Mouse (Mus musculus) stomach, embryonic 16.5 days (tissue): ENCODE measurements around the gene Chchd1. TPM values are rescaled to one million over a fixed set of nuclear protein-coding genes. Genes with fewer than 3 reads are reported as not detected.

Experiments
- ATAC-seq: fragments of 200-750 bp; cut with Nextera tagmentation; 2 replicates; pipeline ENCODE4 v1.8.0; 2017; ENCODE audit warnings: moderate number of reproducible peaks, moderate TSS enrichment; ENCODE audit not compliant: insufficient read depth, low FRiP score
- H3K27ac ChIP-seq: fragments of 300-500 bp; sonication (generic); 2 replicates; pipeline ENCODE4 v1.5.1; 2014; ENCODE audit warnings: low read length
- H3K27me3 ChIP-seq: fragments of 300-500 bp; sonication (generic); 2 replicates; pipeline ENCODE4 v1.6.1; 2014; ENCODE audit warnings: low read length, control low read depth, mixed read lengths; ENCODE audit not compliant: control insufficient read depth, insufficient read depth
- H3K36me3 ChIP-seq: fragments of 300-500 bp; sonication (generic); 2 replicates; pipeline ENCODE4 v1.6.1; 2014; ENCODE audit warnings: low read length; ENCODE audit not compliant: control insufficient read depth, insufficient read depth
- H3K4me1 ChIP-seq: fragments of 300-500 bp; sonication (generic); 2 replicates; pipeline ENCODE4 v1.6.1; 2014; ENCODE audit warnings: low read length, control low read depth, mixed read lengths; ENCODE audit not compliant: control insufficient read depth, insufficient read depth
- H3K4me2 ChIP-seq: fragments of 300-500 bp; sonication (generic); 2 replicates; pipeline ENCODE4 v1.6.1; 2014; ENCODE audit warnings: low read depth, low read length, mixed read lengths
- H3K4me3 ChIP-seq: fragments of 300-500 bp; sonication (generic); replicated peaks from 2 replicates; pipeline ENCODE4 v1.5.1; 2014; ENCODE audit warnings: mild to moderate bottlenecking, low read length
- H3K9ac ChIP-seq: fragments of 300-500 bp; sonication (generic); 2 replicates; pipeline ENCODE4 v1.6.1; 2014; ENCODE audit warnings: low read length
- H3K9me3 ChIP-seq: fragments of 300-500 bp; sonication (generic); replicated peaks from 2 replicates; pipeline ENCODE4 v1.6.1; 2016; ENCODE audit warnings: low read length, control low read depth; ENCODE audit not compliant: control insufficient read depth
- WGBS: fragments of 180-500 bp; shearing (Covaris S2); extraction: QIAGEN DNeasy Blood & Tissue Kit; methylation state at CpG from one replicate; pipeline ENCODE4 v1.1.7; 2014; 5-methylcytosine and 5-hydroxymethylcytosine counted together
- microRNA-seq: library from miRNA; unstranded; fragments of <30 nt; microRNA quantifications from one replicate; pipeline ENCODE4, GENCODE M21; 2016
- polyA plus RNA-seq: library from polyadenylated mRNA; unstranded; fragments of >200 nt; fragmentation: Nextera tagmentation; extraction: Ambion mirVana; gene quantifications from 2 replicates; pipeline ENCODE4 v1.2.1, GENCODE M21; 2015

Gene Chchd1
- polyA plus RNA-seq, 1 experiment from 2014 or later: 187 TPM

DNA sequence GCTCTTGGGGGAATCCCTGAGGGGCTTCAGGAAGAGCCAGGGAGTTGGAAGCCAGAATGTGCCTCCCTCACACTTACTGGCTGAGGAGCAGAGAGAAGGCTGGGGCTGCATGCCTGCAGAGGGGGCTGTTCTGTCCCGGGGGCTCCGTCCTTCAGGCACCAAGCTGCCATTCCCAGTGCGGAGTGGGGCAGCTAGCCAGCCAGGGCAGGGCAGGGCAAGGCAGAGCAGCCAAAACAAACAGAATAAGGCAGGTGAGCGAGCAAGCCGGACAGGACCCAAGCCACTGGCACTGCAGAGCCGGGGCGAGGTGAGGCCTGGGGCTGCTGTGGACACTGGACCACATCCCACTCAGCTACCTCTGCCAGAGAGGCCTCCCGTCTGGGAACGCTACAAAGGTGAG lies 38.5 kb downstream of the Chchd1 start:
- Histone ChIP-seq H3K36me3 (no peaks in the 10 kb centered on the region; the same call in 1 of the 2 replicates), H3K27me3 (no peaks in the 10 kb centered on the region), H3K9me3 (no peaks in the 10 kb centered on the region), H3K4me2 (no peak overlapping the region), H3K4me1 (0 out of 2 replicates have a peak, but pooled peaks cover 1% of the 10 kb centered on the region), H3K27ac (no peak overlapping the region), H3K4me3 (no peak overlapping the region), H3K9ac (peak overlapping the region; percentile 19; the same call in 1 of the 2 replicates)
- 73% methylated on average over 9 of the region's 9 CpGs for WGBS
- ATAC-seq: 0 out of 2 replicates have a peak, but pooled peaks have one; percentile 26

DNA sequence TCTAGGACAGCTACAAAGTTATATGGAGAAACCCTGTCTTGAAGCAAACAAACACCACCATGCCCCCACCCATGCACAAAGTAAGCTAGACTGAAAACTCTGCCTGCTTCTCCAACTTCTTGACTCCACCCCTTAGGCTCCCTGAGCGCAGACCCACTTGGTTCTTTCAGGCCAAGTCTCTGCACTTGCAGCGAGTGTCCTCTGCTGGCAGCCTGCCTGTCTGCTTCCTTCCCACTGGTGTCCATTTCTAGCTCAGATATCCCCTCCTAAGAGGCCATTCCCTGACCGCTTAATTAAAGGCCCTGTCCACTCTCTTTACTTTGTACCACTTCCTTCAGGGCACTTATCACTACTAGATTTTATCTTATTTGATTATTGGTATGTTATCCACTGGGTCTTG lies 40.8 kb downstream of the Chchd1 start:
- H3K36me3 ChIP-seq: no peaks in the 10 kb centered on the region; the same call in 1 of the 2 replicates
- no peak for ATAC-seq
- H3K4me2 ChIP-seq: no peak overlapping the region
- H3K27ac ChIP-seq: no peak overlapping the region
- H3K9ac ChIP-seq: no peak overlapping the region
- H3K4me1 ChIP-seq: no peaks in the 10 kb centered on the region
- WGBS: 65% methylated on average over 3 of the region's 3 CpGs
- H3K27me3 ChIP-seq: no peaks in the 10 kb centered on the region
- no peak overlapping the region for H3K4me3 ChIP-seq
- H3K9me3 ChIP-seq: no peaks in the 10 kb centered on the region

DNA sequence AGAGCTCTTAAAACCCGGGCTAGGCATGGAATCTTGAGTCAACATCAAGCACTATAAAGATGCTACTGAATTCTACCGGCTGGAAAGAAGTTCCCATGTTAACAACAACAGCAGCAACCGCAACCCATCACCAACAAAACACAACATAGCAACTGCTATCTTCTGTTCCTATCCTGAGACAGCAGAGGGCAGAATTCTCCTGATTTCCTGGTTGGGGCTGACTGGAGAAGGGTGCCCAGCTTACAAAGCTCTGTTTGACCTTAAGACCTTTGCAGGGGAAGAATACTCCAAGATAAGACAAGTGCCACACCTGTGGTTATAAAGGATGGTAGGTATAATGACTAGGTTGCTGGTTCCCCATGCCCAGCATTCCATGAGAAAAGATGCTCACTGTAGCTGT lies 44.1 kb downstream of the Chchd1 start:
- Histone ChIP-seq H3K27me3 (no peaks in the 10 kb centered on the region), H3K4me1 (no peaks in the 10 kb centered on the region), H3K4me2 (no peak overlapping the region), H3K4me3 (no peak overlapping the region), H3K27ac (no peak overlapping the region), H3K9ac (no peak overlapping the region), H3K36me3 (no peaks in the 10 kb centered on the region), H3K9me3 (no peaks in the 10 kb centered on the region)
- ATAC-seq: no peak
- WGBS: 78% methylated on average over 3 of the region's 3 CpGs

DNA sequence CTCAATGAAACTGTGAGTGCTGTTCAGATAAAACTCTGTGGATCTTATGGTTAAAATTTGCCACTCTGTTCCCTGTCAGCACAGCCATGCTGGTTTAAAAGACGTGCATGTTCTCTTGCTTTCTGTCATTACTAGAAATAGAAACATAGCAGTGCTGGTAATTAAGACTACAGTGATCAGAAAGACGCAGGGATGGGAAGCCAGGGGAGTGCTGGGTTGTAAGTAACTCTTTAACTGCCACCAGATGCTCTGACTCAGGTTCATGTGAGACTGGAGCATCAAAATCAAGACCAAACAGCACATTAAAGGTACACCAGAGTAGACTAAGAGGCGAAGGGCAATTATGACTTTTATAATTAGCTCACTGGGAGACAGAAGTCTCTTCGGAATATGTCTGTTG lies 45.6 kb downstream of the Chchd1 start:
- no peak overlapping the region for H3K4me2 ChIP-seq

DNA sequence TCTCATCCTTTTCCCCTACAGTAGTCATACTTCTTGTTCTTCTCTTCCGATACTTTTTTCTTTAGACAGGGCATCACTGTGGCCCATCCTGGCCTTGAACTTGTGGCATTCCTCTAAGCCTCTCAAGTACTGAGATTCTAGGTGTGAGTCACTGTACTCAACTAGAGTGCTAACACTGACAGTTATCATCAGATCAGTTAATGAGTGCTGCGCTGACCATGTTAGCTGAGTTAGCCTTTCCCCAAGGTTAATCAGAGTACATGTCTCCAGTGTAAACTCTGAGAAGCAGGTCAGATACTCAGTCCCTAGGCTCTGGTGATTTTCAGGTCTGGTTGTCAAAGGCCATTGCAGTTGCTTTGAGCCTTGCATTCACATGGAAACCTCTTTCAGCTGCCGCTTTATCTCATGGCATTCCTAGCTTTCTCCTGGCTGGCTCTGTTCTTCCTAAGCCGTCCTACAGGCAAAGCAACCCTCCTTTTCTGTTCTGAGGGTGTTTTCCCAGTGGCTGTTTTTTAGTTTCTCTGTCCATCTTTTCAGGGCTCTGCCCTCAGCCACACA lies 46.8 kb downstream of the Chchd1 start:
- no peaks in the 10 kb centered on the region for H3K4me1 ChIP-seq
- H3K9me3 ChIP-seq: no peaks in the 10 kb centered on the region
- 0 out of 2 replicates have a peak, but pooled peaks cover 3% of the 10 kb centered on the region for H3K36me3 ChIP-seq
- H3K27me3 ChIP-seq: no peaks in the 10 kb centered on the region
- no peak overlapping the region for H3K4me3 ChIP-seq
- H3K4me2 ChIP-seq: no peak overlapping the region
- 84% methylated on average over 4 of the region's 4 CpGs for WGBS
- no peak for ATAC-seq
- no peak overlapping the region for H3K9ac ChIP-seq
- H3K27ac ChIP-seq: no peak overlapping the region

More for the DNA sequence above, 45.6 kb downstream of the Chchd1 start:
- Histone ChIP-seq H3K9ac (no peak overlapping the region), H3K27ac (no peak overlapping the region), H3K9me3 (no peaks in the 10 kb centered on the region), H3K4me3 (no peak overlapping the region), H3K4me1 (no peaks in the 10 kb centered on the region), H3K36me3 (no peaks in the 10 kb centered on the region), H3K27me3 (no peaks in the 10 kb centered on the region)
- WGBS: 73% methylated on average over 4 of the region's 4 CpGs
- ATAC-seq: no peak

DNA sequence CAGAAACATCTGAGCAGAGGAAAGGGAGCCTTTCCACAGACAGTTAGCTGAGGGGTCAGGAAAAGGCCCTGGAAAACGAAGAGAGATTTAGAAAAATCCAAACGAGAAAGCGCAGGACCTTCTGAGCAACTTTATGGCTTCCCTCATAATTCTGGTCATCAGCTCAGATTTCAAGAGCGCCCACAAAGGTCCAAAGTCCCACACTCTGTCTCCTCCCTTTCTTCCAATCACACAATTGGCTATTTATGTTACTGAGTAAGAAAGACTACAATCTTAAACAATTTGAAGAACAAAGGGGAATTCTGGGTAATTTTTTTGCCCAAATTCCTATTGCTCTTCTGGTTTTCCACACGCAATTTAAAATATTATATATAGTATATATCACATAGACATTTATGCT lies 47.7 kb downstream of the Chchd1 start:
- 76% methylated on average over 5 of the region's 5 CpGs for WGBS
- H3K4me2 ChIP-seq: no peak overlapping the region
- no peak for ATAC-seq

DNA sequence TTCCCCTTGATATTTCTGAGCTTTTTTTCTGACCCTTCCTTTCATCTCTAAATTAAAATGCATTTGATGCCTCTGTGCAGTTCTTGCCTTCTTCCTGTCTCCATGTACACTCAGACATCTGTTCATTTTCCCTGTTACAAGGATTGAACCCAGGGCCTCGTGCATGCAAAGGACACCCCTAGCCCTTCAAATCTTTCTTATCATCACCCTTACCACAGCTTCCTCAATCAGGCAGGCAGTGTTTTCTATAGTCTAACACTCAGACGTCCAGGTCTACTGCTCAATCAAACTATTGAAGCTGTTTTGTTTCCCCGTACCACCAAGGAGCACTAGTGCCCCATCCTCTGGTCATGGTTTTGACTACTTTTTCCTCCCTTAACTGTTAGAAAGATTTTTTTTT lies 51.0 kb downstream of the Chchd1 start:
- Histone ChIP-seq H3K9ac (no peak overlapping the region), H3K27me3 (no peaks in the 10 kb centered on the region), H3K4me1 (no peaks in the 10 kb centered on the region), H3K36me3 (peaks cover 17% of the 10 kb centered on the region), H3K9me3 (no peaks in the 10 kb centered on the region), H3K27ac (no peak overlapping the region), H3K4me3 (no peak overlapping the region), H3K4me2 (no peak overlapping the region)
- ATAC-seq: no peak
- 69% methylated on average over 3 of the region's 3 CpGs for WGBS

More for the DNA sequence above, 47.7 kb downstream of the Chchd1 start:
- Histone ChIP-seq H3K36me3 (0 out of 2 replicates have a peak, but pooled peaks cover 10% of the 10 kb centered on the region), H3K4me3 (no peak overlapping the region), H3K9me3 (no peaks in the 10 kb centered on the region), H3K27me3 (no peaks in the 10 kb centered on the region), H3K4me1 (no peaks in the 10 kb centered on the region), H3K9ac (no peak overlapping the region), H3K27ac (0 out of 2 replicates have a peak overlapping the region, but pooled peaks have one; percentile 3)

Small RNA genes within 50 kb of the gene (microRNA-seq; reads per million reads assigned to microRNA genes)
- 1.5 reads per million for gene Mir6946

Other genes with a start within 250 kb of the Chchd1 start
- gene Anxa7, start 222.9 kb upstream of the Chchd1 start, polyA plus RNA-seq: 76.4 and 86.2 TPM in 2 replicates
- gene Mss51, start 206.1 kb upstream of the Chchd1 start, polyA plus RNA-seq: 0.52 and 0.56 TPM in 2 replicates
- 22.5 and 27.5 TPM in 2 replicates for gene Ppp3cb, start 156.4 kb upstream of the Chchd1 start, polyA plus RNA-seq
- 6.4 and 7.4 TPM in 2 replicates for gene Usp54, start 61.9 kb upstream of the Chchd1 start, polyA plus RNA-seq
- gene Myoz1, start 46.5 kb upstream of the Chchd1 start, polyA plus RNA-seq: 1.4 and 29.8 TPM in 2 replicates
- gene Synpo2l, start 34.7 kb upstream of the Chchd1 start, polyA plus RNA-seq: 0.36 and 5.1 TPM in 2 replicates
- gene Sec24c, start 28.7 kb upstream of the Chchd1 start, polyA plus RNA-seq: 90.5 and 110 TPM in 2 replicates
- gene Fut11, start 8.0 kb upstream of the Chchd1 start, polyA plus RNA-seq: 18.3 and 19.3 TPM in 2 replicates
- gene Zswim8, start 4.5 kb downstream of the Chchd1 start, polyA plus RNA-seq: 23.2 and 26.8 TPM in 2 replicates
- gene Ndst2, start 31.6 kb downstream of the Chchd1 start, polyA plus RNA-seq: 23.7 and 24.4 TPM in 2 replicates
- gene Camk2g, start 91.1 kb downstream of the Chchd1 start, polyA plus RNA-seq: 43.7 and 45.3 TPM in 2 replicates
- 1.9 and 2.8 TPM in 2 replicates for gene Plau, start 133.7 kb downstream of the Chchd1 start, polyA plus RNA-seq
- 108 and 116 TPM in 2 replicates for gene Vcl, start 226.4 kb downstream of the Chchd1 start, polyA plus RNA-seq